Mouse (Mus musculus) neural tube, embryonic 12.5 days (tissue): ENCODE measurements at regions not wholly inside any gene's neighbourhood (a gene's known extent, or its start where the extent isn't known, plus 50 kb on each side); places are given as distances from the start of the nearest gene placed in this dataset.
A peak's percentile ranks its signal among the peaks of the same experiment; 100 is the strongest.

ENCODE experiments used
- ATAC-seq: fragments of 200-750 bp; cut with Nextera tagmentation; 2 replicates; pipeline ENCODE4 v1.8.0; 2017; ENCODE audit warnings: low read depth, mild to moderate bottlenecking, moderate TSS enrichment, moderate library complexity; ENCODE audit not compliant: low FRiP score
- H3K27ac ChIP-seq: fragments of 300-500 bp; sonication (generic); 2 replicates; pipeline ENCODE4 v1.5.1; 2016
- H3K27me3 ChIP-seq: fragments of 300-500 bp; sonication (generic); replicated peaks from 2 replicates; pipeline ENCODE4 v1.6.1; 2016; ENCODE audit warnings: mild to moderate bottlenecking
- H3K36me3 ChIP-seq: fragments of 300-500 bp; sonication (generic); 2 replicates; pipeline ENCODE4 v1.6.1; 2016; ENCODE audit warnings: mild to moderate bottlenecking
- H3K4me1 ChIP-seq: fragments of 300-500 bp; sonication (generic); 2 replicates; pipeline ENCODE4 v1.6.1; 2016
- H3K4me2 ChIP-seq: fragments of 300-500 bp; sonication (generic); replicated peaks from 2 replicates; pipeline ENCODE4 v1.6.1; 2016; ENCODE audit warnings: mild to moderate bottlenecking
- H3K4me3 ChIP-seq: fragments of 300-500 bp; sonication (generic); 2 replicates; pipeline ENCODE4 v1.5.1; 2016
- H3K9ac ChIP-seq: fragments of 300-500 bp; sonication (generic); 2 replicates; pipeline ENCODE4 v1.6.1; 2016; ENCODE audit warnings: mild to moderate bottlenecking
- H3K9me3 ChIP-seq: fragments of 300-500 bp; sonication (generic); 2 replicates; pipeline ENCODE4 v1.6.1; 2016; ENCODE audit warnings: mild to moderate bottlenecking
- WGBS: fragments of 180-500 bp; shearing (Covaris S2); methylation state at CpG from one replicate; pipeline ENCODE4 v1.1.7; 2016; 5-methylcytosine and 5-hydroxymethylcytosine counted together

- Histone ChIP-seq H3K27ac (no peak overlapping the region), H3K4me2 (no peak overlapping the region), H3K9ac (no peak overlapping the region), H3K9me3 (no peaks in the 10 kb centered on the region), H3K27me3 (no peaks in the 10 kb centered on the region), H3K36me3 (no peaks in the 10 kb centered on the region), H3K4me1 (no peaks in the 10 kb centered on the region), H3K4me3 (no peak overlapping the region)
- 89% methylated on average over 12 of the region's 12 CpGs for WGBS
- no peak for ATAC-seq
These were observed 231.4 kb upstream of the A1bg start for GRCm38 (mm10) chr15:61154166-61154565.

- Histone ChIP-seq H3K4me3 (no peak overlapping the region), H3K4me2 (no peak overlapping the region), H3K9me3 (no peaks in the 10 kb centered on the region), H3K27ac (no peak overlapping the region), H3K9ac (no peak overlapping the region), H3K4me1 (0 out of 2 replicates have a peak, but pooled peaks cover 4% of the 10 kb centered on the region), H3K27me3 (no peaks in the 10 kb centered on the region), H3K36me3 (no peaks in the 10 kb centered on the region)
- ATAC-seq, result no peak
- 50% methylated on average over 3 of the region's 3 CpGs for WGBS
These were observed 220.0 kb upstream of the A1bg start for GRCm38 (mm10) chr15:61142851-61143250.

- no peaks in the 10 kb centered on the region for H3K36me3 ChIP-seq
- no peak for ATAC-seq
- WGBS, result 88% methylated on average over 5 of the region's 5 CpGs
These were observed 216.3 kb upstream of the A1bg start for GRCm38 (mm10) chr15:61139151-61139550.

GRCm38 (mm10) chr15:61136781-61137180 is 214.0 kb upstream of the A1bg start:
- no peaks in the 10 kb centered on the region for H3K27me3 ChIP-seq
- no peak for ATAC-seq
- no peaks in the 10 kb centered on the region for H3K4me1 ChIP-seq
- no peak overlapping the region for H3K4me2 ChIP-seq
- no peaks in the 10 kb centered on the region for H3K36me3 ChIP-seq
- WGBS, result 60% methylated on average over 2 of the region's 2 CpGs
- no peak overlapping the region for H3K27ac ChIP-seq
- no peaks in the 10 kb centered on the region for H3K9me3 ChIP-seq
- H3K4me3 ChIP-seq, result no peak overlapping the region
- no peak overlapping the region for H3K9ac ChIP-seq

More at GRCm38 (mm10) chr15:61139151-61139550, 216.3 kb upstream of the A1bg start:
- no peaks in the 10 kb centered on the region for H3K9me3 ChIP-seq
- H3K9ac ChIP-seq, result no peak overlapping the region
- H3K4me2 ChIP-seq, result no peak overlapping the region
- no peaks in the 10 kb centered on the region for H3K27me3 ChIP-seq
- no peak overlapping the region for H3K4me3 ChIP-seq
- 0 out of 2 replicates have a peak, but pooled peaks cover 4% of the 10 kb centered on the region for H3K4me1 ChIP-seq
- no peak overlapping the region for H3K27ac ChIP-seq

GRCm38 (mm10) chr15:61133316-61133715 is 210.5 kb upstream of the A1bg start:
- no peaks in the 10 kb centered on the region for H3K36me3 ChIP-seq
- no peak for ATAC-seq
- H3K4me2 ChIP-seq, result no peak overlapping the region
- no peak overlapping the region for H3K9ac ChIP-seq
- H3K4me3 ChIP-seq, result no peak overlapping the region
- 81% methylated on average over 1 of the region's 1 CpGs for WGBS
- no peaks in the 10 kb centered on the region for H3K27me3 ChIP-seq
- no peaks in the 10 kb centered on the region for H3K9me3 ChIP-seq
- no peak overlapping the region for H3K27ac ChIP-seq
- H3K4me1 ChIP-seq, result no peaks in the 10 kb centered on the region

- H3K4me1 ChIP-seq, result no peaks in the 10 kb centered on the region
- 87% methylated on average over 2 of the region's 2 CpGs for WGBS
- no peak for ATAC-seq
These were observed 205.2 kb upstream of the A1bg start for GRCm38 (mm10) chr15:61127971-61128370.

GRCm38 (mm10) chr15:61127130-61127529 is 204.3 kb upstream of the A1bg start:
- Histone ChIP-seq H3K4me1 (no peaks in the 10 kb centered on the region), H3K4me3 (no peak overlapping the region), H3K9me3 (no peaks in the 10 kb centered on the region), H3K9ac (no peak overlapping the region), H3K36me3 (no peaks in the 10 kb centered on the region), H3K4me2 (no peak overlapping the region), H3K27me3 (no peaks in the 10 kb centered on the region), H3K27ac (no peak overlapping the region)
- no peak for ATAC-seq

More at GRCm38 (mm10) chr15:61127971-61128370, 205.2 kb upstream of the A1bg start:
- no peak overlapping the region for H3K4me2 ChIP-seq
- no peaks in the 10 kb centered on the region for H3K27me3 ChIP-seq
- H3K27ac ChIP-seq, result no peak overlapping the region
- no peak overlapping the region for H3K9ac ChIP-seq
- no peak overlapping the region for H3K4me3 ChIP-seq
- H3K36me3 ChIP-seq, result no peaks in the 10 kb centered on the region
- H3K9me3 ChIP-seq, result no peaks in the 10 kb centered on the region

- H3K4me2 ChIP-seq, result no peak overlapping the region
- H3K9me3 ChIP-seq, result no peaks in the 10 kb centered on the region
- H3K27me3 ChIP-seq, result no peaks in the 10 kb centered on the region
- H3K4me1 ChIP-seq, result no peaks in the 10 kb centered on the region
- H3K36me3 ChIP-seq, result no peaks in the 10 kb centered on the region
- no peak for ATAC-seq
- H3K9ac ChIP-seq, result no peak overlapping the region
- 55% methylated on average over 1 of the region's 1 CpGs for WGBS
- H3K27ac ChIP-seq, result no peak overlapping the region
- no peak overlapping the region for H3K4me3 ChIP-seq
These were observed 194.1 kb upstream of the A1bg start for GRCm38 (mm10) chr15:61116912-61117311.

GRCm38 (mm10) chr15:61109429-61110128 is 186.8 kb upstream of the A1bg start:
- WGBS, result 47% methylated on average over 4 of the region's 4 CpGs
- ATAC-seq, result no peak
- no peak overlapping the region for H3K4me3 ChIP-seq
- no peak overlapping the region for H3K27ac ChIP-seq
- no peaks in the 10 kb centered on the region for H3K9me3 ChIP-seq
- H3K36me3 ChIP-seq, result no peaks in the 10 kb centered on the region
- H3K9ac ChIP-seq, result no peak overlapping the region
- H3K4me1 ChIP-seq, result peaks cover 6% of the 10 kb centered on the region; the same call in 1 of the 2 replicates
- H3K4me2 ChIP-seq, result no peak overlapping the region
- no peaks in the 10 kb centered on the region for H3K27me3 ChIP-seq

GRCm38 (mm10) chr15:61108957-61109356 is 186.1 kb upstream of the A1bg start:
- Histone ChIP-seq H3K9me3 (no peaks in the 10 kb centered on the region), H3K4me1 (peaks cover 6% of the 10 kb centered on the region; the same call in 1 of the 2 replicates), H3K36me3 (no peaks in the 10 kb centered on the region), H3K27me3 (no peaks in the 10 kb centered on the region), H3K4me3 (no peak overlapping the region), H3K9ac (no peak overlapping the region), H3K4me2 (no peak overlapping the region), H3K27ac (no peak overlapping the region)
- WGBS, result 42% methylated on average over 2 of the region's 2 CpGs
- ATAC-seq, result no peak

GRCm38 (mm10) chr15:61102421-61103412 is 179.9 kb upstream of the A1bg start:
- H3K9me3 ChIP-seq, result no peaks in the 10 kb centered on the region
- no peak overlapping the region for H3K9ac ChIP-seq
- H3K4me2 ChIP-seq, result peak overlapping the region; percentile 37
- no peak overlapping the region for H3K27ac ChIP-seq
- WGBS, result 19% methylated on average over 7 of the region's 7 CpGs
- peak; percentile 80 for ATAC-seq
- no peaks in the 10 kb centered on the region for H3K36me3 ChIP-seq
- H3K27me3 ChIP-seq, result no peaks in the 10 kb centered on the region
- H3K4me1 ChIP-seq, result no peaks in the 10 kb centered on the region; the same call in 1 of the 2 replicates
- no peak overlapping the region for H3K4me3 ChIP-seq

GRCm38 (mm10) chr15:61100807-61101206 is 178.0 kb upstream of the A1bg start:
- Histone ChIP-seq H3K9ac (no peak overlapping the region), H3K4me1 (no peaks in the 10 kb centered on the region; the same call in 1 of the 2 replicates), H3K27ac (no peak overlapping the region), H3K4me3 (no peak overlapping the region), H3K36me3 (no peaks in the 10 kb centered on the region), H3K27me3 (no peaks in the 10 kb centered on the region), H3K9me3 (no peaks in the 10 kb centered on the region), H3K4me2 (no peak overlapping the region)
- WGBS, result 79% methylated on average over 4 of the region's 4 CpGs
- no peak for ATAC-seq
